Mouse (Mus musculus) liver, embryonic 14.5 days (tissue): ENCODE results near the gene Arhgap5.

ENCODE experiments used
- CTCF ChIP-seq: IDR thresholded peaks from 2 replicates; pipeline ENCODE4 v1.5.1; 2016; ENCODE audit warnings: antibody characterized with exemption, low read depth, control low read depth
- EP300 ChIP-seq: IDR thresholded peaks from 2 replicates; pipeline ENCODE4 v1.6.1; 2016; ENCODE audit warnings: antibody characterized with exemption, low read depth

GRCm38 (mm10) chr12:52604992-52605652 lies 101.3 kb downstream of the Arhgap5 start:
- no peak for TF ChIP-seq CTCF
- TF ChIP-seq EP300, result no peak
